Mouse (Mus musculus): Measurements from ENCODE around the gene Nfkbib.

DNA sequence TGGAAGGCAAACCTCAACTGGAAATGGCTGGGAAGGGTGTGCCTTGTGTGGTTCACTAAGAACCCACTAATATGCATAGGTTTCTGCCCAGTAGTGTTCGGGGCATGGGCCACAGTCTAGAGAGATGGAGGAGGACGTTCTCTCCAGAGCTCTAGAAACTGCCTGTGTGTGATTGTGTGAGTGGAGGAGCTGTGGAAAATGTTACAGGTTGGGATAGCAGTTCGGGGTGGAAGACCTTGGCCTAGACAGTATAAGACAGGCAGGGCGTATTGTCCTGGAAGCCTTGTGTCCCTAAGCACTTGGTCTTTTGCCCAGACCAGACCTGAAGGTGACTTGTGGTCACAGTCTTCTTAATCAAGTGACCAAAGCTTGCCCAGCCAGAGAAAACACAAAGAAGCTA, 45.1 kb upstream of the Nfkbib start:
- TF ChIP-seq CTCF (IDR thresholded peaks at IDR 0.05; ENCODE audit: low read depth, low read length) = no peak
- TF ChIP-seq POLR2A (IDR thresholded peaks at IDR 0.05; ENCODE audit: borderline replicate concordance, low read depth, low read length) = no peak
